ENCODE assay signal across 17 mouse cellular contexts in the genomic region with DNA sequence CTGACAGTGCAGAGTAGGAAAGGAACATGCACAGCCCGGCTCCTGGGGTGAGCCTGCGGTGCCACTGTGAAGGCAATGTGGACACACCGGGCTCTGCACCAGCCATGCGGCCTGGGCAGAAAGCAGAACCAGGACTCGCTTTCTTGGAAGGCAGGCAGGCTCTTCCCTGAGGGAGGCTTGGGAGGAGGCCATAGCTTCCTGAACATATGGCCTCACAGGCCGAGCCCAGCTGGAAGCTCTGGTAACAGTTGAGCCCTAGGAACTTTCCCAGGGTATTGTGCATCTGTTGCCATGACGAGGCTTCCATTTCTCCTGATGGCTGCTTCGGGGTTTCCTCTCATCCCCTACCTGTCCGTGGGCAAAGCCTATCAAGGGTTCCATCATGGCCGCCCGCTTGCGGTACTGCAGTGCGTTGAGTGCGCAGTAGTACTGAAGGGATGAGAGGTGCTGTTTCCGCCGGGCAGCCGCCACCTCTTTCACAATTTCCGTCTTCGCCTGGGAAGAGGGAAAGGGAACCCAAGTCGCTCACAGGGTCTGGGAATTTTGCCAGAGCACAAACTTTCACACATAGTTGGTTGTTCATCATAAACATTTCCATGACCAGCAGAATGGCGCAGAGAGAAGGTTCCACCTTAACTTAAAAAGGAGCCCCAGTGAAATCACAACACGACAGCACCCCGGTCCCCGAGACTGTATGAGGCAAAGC. TPM values are rescaled to one million over a fixed set of nuclear protein-coding genes. Genes with fewer than 3 reads are reported as not detected.
DNase-seq lines count a peak whose midpoint lies in the region; ATAC-seq and TF ChIP-seq lines count a peak whose summit lies in the region.
"Had no signal": no experiment of that assay in that cellular context is flagged by ENCODE, and none has a peak within 500 bp of the region (broad histone marks: within the 10 kb centered on the region; RNA-seq: fewer than 3 reads in every experiment).

No protein-coding gene starts in this region.

- WGBS in forebrain, embryonic 14.5 days: 87% methylated on average over 24 of the region's 24 CpGs
- WGBS in forebrain, embryonic 12.5 days: 93% methylated on average over 24 of the region's 24 CpGs
- WGBS in lung, embryonic 16.5 days: 81% methylated on average over 24 of the region's 24 CpGs
- 90% methylated on average over 24 of the region's 24 CpGs for WGBS in heart, adult 2 months

- peaks cover 10% of the 10 kb centered on the region for H3K36me3 ChIP-seq in forebrain, embryonic 14.5 days (ENCODE audit: control insufficient read depth, insufficient read depth, low read length)
- peaks cover 16% of the 10 kb centered on the region for H3K36me3 ChIP-seq in forebrain, embryonic 12.5 days (replicated peaks)
- peaks cover 5% of the 10 kb centered on the region; the same call in 1 of the 2 replicates for H3K36me3 ChIP-seq in lung, embryonic 16.5 days (ENCODE audit: control insufficient read depth, insufficient read depth, low read length)
- no peaks in the 10 kb centered on the region for H3K36me3 ChIP-seq in heart, adult 2 months (ENCODE audit: control insufficient read depth, insufficient read depth, low read length)

- ATAC-seq in forebrain, embryonic 14.5 days: no peak
- ATAC-seq in forebrain, embryonic 12.5 days (ENCODE audit: low FRiP score): no peak
- peak; percentile 54 for ATAC-seq in lung, embryonic 16.5 days (ENCODE audit: low read depth)

- H3K27ac ChIP-seq in forebrain, embryonic 14.5 days (ENCODE audit: low read depth, low read length): no peak overlapping the region
- no peak overlapping the region for H3K27ac ChIP-seq in forebrain, embryonic 12.5 days
- no peak overlapping the region for H3K27ac ChIP-seq in lung, embryonic 16.5 days (ENCODE audit: low read length)
- no peak overlapping the region for H3K27ac ChIP-seq in heart, adult 2 months
- H3K27ac ChIP-seq: hindbrain, embryonic 12.5 days; layer of hippocampus, adult 2 months; limb, embryonic 12.5 days had no signal

- H3K4me1 ChIP-seq in forebrain, embryonic 14.5 days (ENCODE audit: control insufficient read depth, insufficient read depth, low read length): no peaks in the 10 kb centered on the region
- no peaks in the 10 kb centered on the region for H3K4me1 ChIP-seq in forebrain, embryonic 12.5 days
- no peaks in the 10 kb centered on the region; the same call in none of the 2 replicates for H3K4me1 ChIP-seq in lung, embryonic 16.5 days (replicated peaks; ENCODE audit: control insufficient read depth, insufficient read depth, low read length)
- peaks cover 1% of the 10 kb centered on the region; the same call in 1 of the 2 replicates for H3K4me1 ChIP-seq in heart, adult 2 months (ENCODE audit: control insufficient read depth, insufficient read depth, low read length)
- H3K4me1 ChIP-seq: hindbrain, embryonic 12.5 days; limb, embryonic 12.5 days had no signal

- no peak overlapping the region for H3K4me2 ChIP-seq in forebrain, embryonic 14.5 days (ENCODE audit: low read length)
- no peak overlapping the region for H3K4me2 ChIP-seq in forebrain, embryonic 12.5 days
- H3K4me2 ChIP-seq in lung, embryonic 16.5 days (ENCODE audit: low read depth, low read length): no peak overlapping the region
- H3K4me2 ChIP-seq: heart, embryonic 11.5 days; hindbrain, embryonic 12.5 days; limb, embryonic 12.5 days; midbrain, embryonic 11.5 days had no signal

- TF ChIP-seq CTCF in brain, embryonic 14.5 days (IDR thresholded peaks at IDR 0.05; ENCODE audit: borderline replicate concordance, extremely low read depth, insufficient read depth, insufficient read length): no peak
- no peak for TF ChIP-seq CTCF in heart, adult 2 months (IDR thresholded peaks at IDR 0.05)

- H3K9ac ChIP-seq in forebrain, embryonic 14.5 days (ENCODE audit: low read length): no peak overlapping the region
- no peak overlapping the region for H3K9ac ChIP-seq in forebrain, embryonic 12.5 days
- H3K9ac ChIP-seq in lung, embryonic 16.5 days (ENCODE audit: low read length): no peak overlapping the region
- no peak overlapping the region for H3K9ac ChIP-seq in heart, adult 2 months (ENCODE audit: low read depth, low read length)
- H3K9ac ChIP-seq: hindbrain, embryonic 12.5 days; limb, embryonic 12.5 days had no signal

- intact Hi-C loops in left cerebral cortex, postnatal 36 days (cut with DNase I): no loop called here
- intact Hi-C loops in heart, adult 2 months (cut with DNase I): no loop called here

- no peaks in the 10 kb centered on the region for H3K9me3 ChIP-seq in forebrain, embryonic 14.5 days (replicated peaks; ENCODE audit: control insufficient read depth, low read length)
- no peaks in the 10 kb centered on the region for H3K9me3 ChIP-seq in forebrain, embryonic 12.5 days
- H3K9me3 ChIP-seq in lung, embryonic 16.5 days (ENCODE audit: control insufficient read depth, low read length): no peaks in the 10 kb centered on the region
- H3K9me3 ChIP-seq: hindbrain, embryonic 12.5 days; limb, embryonic 12.5 days had no signal

- no peak for TF ChIP-seq POLR2A in brain, embryonic 14.5 days (IDR thresholded peaks at IDR 0.05; ENCODE audit: borderline replicate concordance, extremely low read depth, insufficient read depth, insufficient read length, poor library complexity, severe bottlenecking)
- no peak for TF ChIP-seq POLR2A in heart, adult 2 months (IDR thresholded peaks at IDR 0.05; ENCODE audit: insufficient read depth, low read depth, low read length)

- TF ChIP-seq EP300 in heart, adult 2 months (IDR thresholded peaks at IDR 0.05; ENCODE audit: insufficient read depth, low read depth, low read length): no peak

- DNase-seq in forebrain, embryonic 14.5 days (ENCODE audit: low spot score): peak; percentile 24
- no peak for DNase-seq in lung, postnatal 36 days
- peak; percentile 39 for DNase-seq in brain, embryonic 14.5 days (ENCODE audit: low read depth)
- DNase-seq in cerebellum, postnatal 36 days: peak; percentile 92 to 95
- no peak for DNase-seq in left cerebral cortex, postnatal 36 days (ENCODE audit: low spot score in 2 of 2)
- no peak for DNase-seq in heart, adult 2 months
- DNase-seq: gastrocnemius, postnatal 10 days; kidney, adult 8-10 months; lung, adult 2 months; spleen, adult 18-20 months had no signal

- H3K79me2 ChIP-seq in heart, adult 2 months (replicated peaks; ENCODE audit: control insufficient read depth, insufficient read depth, low read length): no peaks in the 10 kb centered on the region

- H3K27me3 ChIP-seq in forebrain, embryonic 14.5 days (replicated peaks; ENCODE audit: control insufficient read depth, insufficient read depth, low read length): no peaks in the 10 kb centered on the region
- no peaks in the 10 kb centered on the region for H3K27me3 ChIP-seq in forebrain, embryonic 12.5 days
- H3K27me3 ChIP-seq in lung, embryonic 16.5 days (ENCODE audit: control insufficient read depth, insufficient read depth, low read depth, low read length): no peaks in the 10 kb centered on the region
- no peaks in the 10 kb centered on the region for H3K27me3 ChIP-seq in heart, adult 2 months (ENCODE audit: control insufficient read depth, insufficient read depth, low read length)
- H3K27me3 ChIP-seq: hindbrain, embryonic 12.5 days; limb, embryonic 12.5 days had no signal

- H3K4me3 ChIP-seq in forebrain, embryonic 14.5 days (ENCODE audit: low read depth, low read length): no peak overlapping the region
- H3K4me3 ChIP-seq in forebrain, embryonic 12.5 days (replicated peaks): no peak overlapping the region
- H3K4me3 ChIP-seq in lung, embryonic 16.5 days (ENCODE audit: low read length): no peak overlapping the region
- no peak overlapping the region for H3K4me3 ChIP-seq in heart, adult 2 months
- H3K4me3 ChIP-seq: hindbrain, embryonic 12.5 days; layer of hippocampus, adult 2 months; limb, embryonic 12.5 days had no signal

RNA-seq across cellular contexts. Expression of a gene that starts 28.0 kb away (rescaled TPM):
- 20.2 and 23.2 TPM in 2 replicates for polyA plus RNA-seq in forebrain, embryonic 14.5 days (2014; fragmentation: Nextera tagmentation; extraction: Ambion mirVana)
- polyA plus RNA-seq in forebrain, embryonic 12.5 days (2016; fragmentation: Nextera tagmentation; extraction: Ambion mirVana): 41.4 and 47.6 TPM in 2 replicates
- 53.8 and 55.6 TPM in 2 replicates for polyA plus RNA-seq in lung, embryonic 16.5 days (2015; fragmentation: Nextera tagmentation; extraction: Ambion mirVana)
- polyA plus RNA-seq in brain, embryonic 14.5 days (2012; rRNA removed): 16.1 and 36.8 TPM in 2 replicates
- total RNA-seq in left cerebral cortex, postnatal 36 days (2021): 10 to 100 TPM; 57.6 to 69.1 TPM
- total RNA-seq in heart, adult 2 months (2021): 10 to 100 TPM; 40.7 to 41.4 TPM
- 25.7 and 43.2 TPM in 2 replicates for polyA plus RNA-seq in heart, adult 2 months (2012; rRNA removed)

Comparison
In these comparisons a context has a peak if more than half of its experiments do, and no peak if none do; other contexts are left out.
1. DNase-seq: peak in forebrain, embryonic 14.5 days (single experiment), brain, embryonic 14.5 days (single experiment) and cerebellum, postnatal 36 days (2 of 2); none in lung, postnatal 36 days (single experiment), left cerebral cortex, postnatal 36 days (0 of 2) and heart, adult 2 months (0 of 2).